Mouse (Mus musculus): ENCODE measurements around the gene 4930402F06Rik. TPM values are rescaled to one million over a fixed set of nuclear protein-coding genes. Genes with fewer than 3 reads are reported as not detected.
A peak's percentile ranks its signal among the peaks of the same experiment; 100 is the strongest.

The 4930402F06Rik gene
- polyA plus RNA-seq, 1 experiment from 2014 or later = not detected

DNA sequence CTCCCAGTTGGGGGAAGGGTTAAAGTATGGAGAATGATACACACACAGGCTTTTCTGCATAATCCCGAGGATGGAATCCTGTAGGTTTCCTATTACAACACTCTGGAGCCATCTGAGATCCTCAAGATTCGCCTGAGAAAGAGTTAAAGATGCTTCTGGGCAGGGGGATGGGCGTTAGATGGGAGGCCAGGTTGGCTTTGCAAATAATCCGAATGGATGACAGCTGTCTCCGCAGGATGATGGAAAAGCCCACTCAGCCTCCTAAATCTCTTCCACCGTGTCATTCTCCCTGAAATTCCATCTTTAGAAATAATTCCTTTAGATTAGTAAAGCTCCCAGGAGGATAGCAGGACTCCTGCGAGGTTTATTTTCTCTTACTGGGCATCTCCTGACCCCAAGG is 61.4 kb downstream of the 4930402F06Rik start:
- Histone ChIP-seq H3K4me1 (peaks cover 17% of the 10 kb centered on the region), H3K27ac (no peak overlapping the region), H3K9me3 (replicated peaks) (no peaks in the 10 kb centered on the region), H3K9ac (peak overlapping the region; percentile 72; the same call in 1 of the 2 replicates), H3K4me3 (peak overlapping the region; percentile 67), H3K36me3 (ENCODE audit: poor library complexity, severe bottlenecking) (no peaks in the 10 kb centered on the region), H3K27me3 (no peaks in the 10 kb centered on the region), H3K4me2 (peak overlapping the region; percentile 96)
- WGBS = 5% methylated on average over 7 of the region's 7 CpGs
- no peak for ATAC-seq

DNA sequence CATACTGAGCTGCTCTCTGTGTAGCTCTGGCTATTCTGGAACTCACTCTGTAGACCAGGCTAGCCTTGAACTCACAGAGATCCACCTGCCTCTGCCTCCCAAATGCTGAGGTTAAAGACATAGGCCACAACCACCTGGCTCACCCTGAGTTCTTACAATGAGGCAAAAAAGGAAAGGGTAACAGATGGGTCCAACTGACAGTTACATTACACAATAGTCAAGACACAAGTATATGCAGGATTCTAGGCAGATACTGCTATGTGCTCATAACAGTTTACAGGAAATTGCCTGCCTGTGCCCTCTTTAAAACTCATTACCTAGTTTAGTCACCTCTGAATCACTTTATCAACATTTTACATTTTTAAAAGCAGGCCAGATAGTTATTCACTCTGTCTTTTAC is 63.3 kb downstream of the 4930402F06Rik start:
- no peaks in the 10 kb centered on the region for H3K27me3 ChIP-seq
- H3K4me2 ChIP-seq = no peak overlapping the region
- peaks cover 17% of the 10 kb centered on the region for H3K4me1 ChIP-seq
- no peak overlapping the region for H3K27ac ChIP-seq
- H3K36me3 ChIP-seq (ENCODE audit: poor library complexity, severe bottlenecking) = no peaks in the 10 kb centered on the region
- no peak overlapping the region for H3K9ac ChIP-seq
- no peak overlapping the region for H3K4me3 ChIP-seq
- no peak for ATAC-seq
- no peaks in the 10 kb centered on the region for H3K9me3 ChIP-seq (replicated peaks)

DNA sequence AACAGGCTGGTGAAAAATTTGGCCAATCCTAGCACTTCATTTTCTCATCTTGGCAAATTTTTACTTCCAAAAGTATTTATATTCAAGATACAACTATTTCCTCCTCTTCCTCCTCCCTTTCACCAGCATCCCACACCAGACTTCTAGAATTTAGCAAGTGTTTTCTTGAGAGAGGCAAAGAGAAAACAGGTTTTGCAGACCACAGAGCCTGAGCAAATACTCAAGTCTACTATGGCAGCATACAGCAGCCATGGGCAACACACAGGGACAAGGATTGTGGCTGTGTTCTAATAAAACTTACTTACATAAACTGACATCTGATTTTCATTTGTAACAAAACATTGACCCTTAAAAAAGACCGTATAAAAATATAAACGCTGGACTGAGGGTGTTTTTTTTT is 65.8 kb downstream of the 4930402F06Rik start:
- H3K9me3 ChIP-seq (replicated peaks) = no peaks in the 10 kb centered on the region
- no peak overlapping the region for H3K4me2 ChIP-seq
- H3K27me3 ChIP-seq = no peaks in the 10 kb centered on the region
- no peak overlapping the region for H3K9ac ChIP-seq
- H3K36me3 ChIP-seq (ENCODE audit: poor library complexity, severe bottlenecking) = no peaks in the 10 kb centered on the region
- no peak overlapping the region for H3K4me3 ChIP-seq
- WGBS = 88% methylated on average over 2 of the region's 2 CpGs
- no peak overlapping the region for H3K27ac ChIP-seq
- no peak for ATAC-seq
- H3K4me1 ChIP-seq = peaks cover 8% of the 10 kb centered on the region

DNA sequence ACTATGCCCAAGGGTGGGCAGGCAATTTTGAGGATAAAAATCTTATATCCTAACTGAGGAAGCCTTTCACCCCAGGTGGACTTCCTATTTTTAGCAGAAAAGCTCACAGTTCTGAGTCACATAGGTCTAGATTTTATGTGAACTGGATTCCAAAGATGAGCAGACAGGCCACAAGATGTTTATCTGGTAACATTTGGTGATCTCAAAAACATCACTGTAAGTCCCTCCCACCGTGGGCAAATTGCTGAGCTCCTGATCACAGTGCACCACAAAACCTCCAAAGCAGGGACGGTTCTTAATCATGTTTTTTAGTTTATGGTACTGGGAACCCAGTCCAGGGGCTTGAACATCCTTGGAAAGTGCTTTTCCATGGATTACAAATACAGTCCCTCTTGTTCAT is 67.9 kb downstream of the 4930402F06Rik start:
- 87% methylated on average over 2 of the region's 2 CpGs for WGBS
- Histone ChIP-seq H3K4me3 (no peak overlapping the region), H3K36me3 (ENCODE audit: poor library complexity, severe bottlenecking) (no peaks in the 10 kb centered on the region), H3K27me3 (no peaks in the 10 kb centered on the region), H3K27ac (no peak overlapping the region), H3K9ac (no peak overlapping the region), H3K4me1 (no peaks in the 10 kb centered on the region), H3K9me3 (replicated peaks) (no peaks in the 10 kb centered on the region), H3K4me2 (no peak overlapping the region)
- no peak for ATAC-seq

DNA sequence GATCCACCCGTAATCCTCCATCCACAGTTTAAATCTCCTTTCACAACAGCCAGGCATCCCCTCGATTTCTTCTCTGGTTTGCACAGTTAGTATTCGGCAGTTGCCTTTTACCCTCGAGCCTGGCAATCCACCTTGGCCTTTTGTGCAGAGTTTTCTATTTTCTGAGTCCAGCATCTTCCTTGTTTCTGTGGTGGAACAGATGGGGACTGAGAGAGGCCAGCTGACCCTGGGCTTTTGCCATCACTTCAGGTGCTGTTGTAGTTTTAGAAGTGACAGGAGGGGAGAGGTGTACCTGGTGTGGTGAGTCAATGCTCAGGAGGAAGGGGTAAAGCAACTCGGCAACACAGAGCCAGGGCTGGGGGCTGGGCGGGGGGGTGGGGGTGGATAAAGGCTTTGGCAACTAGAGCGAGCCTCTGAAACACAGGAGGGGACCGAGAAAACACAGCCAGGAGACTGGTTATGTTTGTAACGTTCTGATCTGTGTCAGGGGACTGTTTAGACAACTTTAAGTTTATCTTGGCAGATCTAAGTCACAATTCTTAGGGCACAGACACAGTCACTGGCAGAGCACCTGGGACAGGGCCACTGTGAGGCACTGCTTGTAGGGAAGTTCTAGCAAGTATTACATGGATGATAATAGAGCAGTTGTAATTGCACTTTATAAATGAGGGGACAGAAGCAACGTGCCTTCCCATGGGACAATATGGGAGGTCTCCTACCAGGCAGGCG is 68.7 kb downstream of the 4930402F06Rik start:
- WGBS = 32% methylated on average over 11 of the region's 11 CpGs
- Histone ChIP-seq H3K27me3 (no peaks in the 10 kb centered on the region), H3K9me3 (replicated peaks) (no peaks in the 10 kb centered on the region), H3K9ac (no peak overlapping the region), H3K4me2 (no peak overlapping the region), H3K27ac (no peak overlapping the region), H3K36me3 (ENCODE audit: poor library complexity, severe bottlenecking) (no peaks in the 10 kb centered on the region), H3K4me3 (no peak overlapping the region), H3K4me1 (no peaks in the 10 kb centered on the region)
- no peak for ATAC-seq

DNA sequence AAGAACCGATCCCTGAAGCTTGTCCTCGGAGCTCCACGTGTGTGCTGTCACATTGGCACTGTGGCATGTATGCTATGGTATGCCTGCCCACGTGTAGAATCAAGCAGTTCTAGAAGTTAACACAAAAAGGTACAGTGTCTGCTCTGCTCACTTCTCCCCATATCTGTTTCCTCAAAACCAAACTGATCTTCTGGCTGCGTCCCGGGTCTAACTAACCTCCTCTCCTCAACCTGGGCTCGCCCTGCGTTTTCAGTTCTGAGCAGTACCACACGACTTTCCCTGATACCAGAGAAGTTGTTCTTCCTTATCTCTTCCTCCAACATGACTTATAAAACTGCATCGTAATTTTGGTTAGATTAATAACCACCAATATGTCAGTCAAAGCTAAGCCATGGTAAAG is 69.4 kb downstream of the 4930402F06Rik start:
- Histone ChIP-seq H3K9me3 (replicated peaks) (no peaks in the 10 kb centered on the region), H3K4me2 (no peak overlapping the region), H3K27ac (no peak overlapping the region), H3K36me3 (ENCODE audit: poor library complexity, severe bottlenecking) (no peaks in the 10 kb centered on the region), H3K27me3 (no peaks in the 10 kb centered on the region), H3K9ac (no peak overlapping the region), H3K4me1 (peaks cover 5% of the 10 kb centered on the region), H3K4me3 (no peak overlapping the region)
- 66% methylated on average over 10 of the region's 10 CpGs for WGBS
- ATAC-seq = no peak

DNA sequence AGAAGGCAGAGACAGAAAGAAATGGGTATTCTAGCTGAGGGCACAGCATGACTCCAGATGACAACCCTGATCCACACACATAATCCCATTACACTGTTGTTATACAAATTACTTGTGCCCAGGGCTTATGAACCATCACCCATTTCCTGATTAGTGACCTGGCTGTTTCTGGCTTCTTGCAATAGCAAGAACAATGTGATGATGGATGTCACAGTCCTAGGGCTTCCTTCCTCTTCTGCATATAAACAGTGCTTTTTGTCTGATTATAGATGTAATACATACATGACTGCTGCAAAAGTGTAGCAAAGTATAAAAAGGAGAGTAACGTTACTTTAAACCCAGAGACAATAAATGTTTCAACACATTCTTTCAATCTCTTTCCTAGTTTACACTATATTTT is 70.0 kb downstream of the 4930402F06Rik start:
- Histone ChIP-seq H3K27ac (no peak overlapping the region), H3K36me3 (ENCODE audit: poor library complexity, severe bottlenecking) (no peaks in the 10 kb centered on the region), H3K9ac (no peak overlapping the region), H3K4me2 (no peak overlapping the region), H3K9me3 (replicated peaks) (no peaks in the 10 kb centered on the region), H3K4me1 (peaks cover 10% of the 10 kb centered on the region), H3K27me3 (no peaks in the 10 kb centered on the region), H3K4me3 (no peak overlapping the region)
- no peak for ATAC-seq
- 77% methylated on average over 1 of the region's 1 CpGs for WGBS

DNA sequence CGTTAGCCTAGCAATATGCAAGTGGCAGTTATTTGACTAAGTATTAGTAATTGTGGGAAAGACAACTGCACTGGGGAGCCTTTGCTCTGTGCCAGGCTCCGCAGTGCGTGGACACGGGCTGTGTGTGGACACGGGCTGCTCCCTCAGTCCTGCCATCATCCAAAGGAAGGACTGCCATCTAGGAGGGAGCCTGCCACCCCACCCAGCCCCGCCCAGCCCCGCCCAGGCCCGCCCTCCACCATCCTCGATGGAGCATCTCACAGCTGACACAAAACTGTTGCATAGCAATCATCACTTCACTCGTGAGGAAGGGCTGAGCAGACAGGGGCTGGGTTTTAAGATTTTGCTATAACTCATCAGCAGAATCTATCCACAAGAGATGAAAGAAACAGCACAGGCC is 71.0 kb downstream of the 4930402F06Rik start:
- H3K9ac ChIP-seq = no peak overlapping the region
- no peaks in the 10 kb centered on the region for H3K27me3 ChIP-seq
- no peaks in the 10 kb centered on the region for H3K36me3 ChIP-seq (ENCODE audit: poor library complexity, severe bottlenecking)
- H3K9me3 ChIP-seq (replicated peaks) = no peaks in the 10 kb centered on the region
- H3K4me1 ChIP-seq = peaks cover 13% of the 10 kb centered on the region
- H3K4me2 ChIP-seq = no peak overlapping the region
- no peak overlapping the region for H3K27ac ChIP-seq
- no peak for ATAC-seq
- no peak overlapping the region for H3K4me3 ChIP-seq
- WGBS = 66% methylated on average over 10 of the region's 10 CpGs

Other genes starting within 250 kb of the 4930402F06Rik start
- gene Rab14, start 196.1 kb downstream of the 4930402F06Rik start, polyA plus RNA-seq (2015; fragmentation: Nextera tagmentation; extraction: Ambion mirVana) = 421 and 432 TPM in 2 replicates
- 13.3 and 14.3 TPM in 2 replicates for gene Gsn, start 140.8 kb downstream of the 4930402F06Rik start, polyA plus RNA-seq (2015; fragmentation: Nextera tagmentation; extraction: Ambion mirVana)
- 8.0 and 9.4 TPM in 2 replicates for gene Stom, start 60.2 kb downstream of the 4930402F06Rik start, polyA plus RNA-seq (2015; fragmentation: Nextera tagmentation; extraction: Ambion mirVana)
- not detected in 2 replicates for gene 4930568D16Rik, start 29.4 kb downstream of the 4930402F06Rik start, polyA plus RNA-seq (2015; fragmentation: Nextera tagmentation; extraction: Ambion mirVana)
- gene Ggta1, start 66.1 kb upstream of the 4930402F06Rik start, polyA plus RNA-seq (2015; fragmentation: Nextera tagmentation; extraction: Ambion mirVana) = 4.1 and 4.7 TPM in 2 replicates
- gene Dab2ip, start 161.1 kb upstream of the 4930402F06Rik start, polyA plus RNA-seq (2015; fragmentation: Nextera tagmentation; extraction: Ambion mirVana) = 27.4 and 27.6 TPM in 2 replicates

All from forebrain, embryonic 13.5 days (tissue).